Mouse (Mus musculus) cortical plate, adult 2 months (tissue): Measurements from ENCODE around the gene Pcgf2.

Source experiments
- CTCF ChIP-seq: fragments of 200-500 bp; IDR thresholded peaks from 2 replicates; pipeline ENCODE4 v1.5.1; 2011; ENCODE audit warnings: mild to moderate bottlenecking, control low read depth, low read length; ENCODE audit not compliant: insufficient read depth; ENCODE audit errors: extremely low read depth
- POLR2A ChIP-seq: fragments of 200-500 bp; IDR thresholded peaks from 2 replicates; pipeline ENCODE4 v1.6.1; 2011; ENCODE audit warnings: mild to moderate bottlenecking, low read length, control low read depth; ENCODE audit not compliant: insufficient read depth; ENCODE audit errors: extremely low read depth

GRCm38 (mm10) chr11:97694435-97694834 is 5.9 kb downstream of the Pcgf2 start:
- TF ChIP-seq CTCF (no peak), POLR2A (no peak)
